Mouse (Mus musculus) hindbrain, embryonic 13.5 days (tissue): Measurements from ENCODE around the gene Nalcn. TPM values are rescaled to one million over a fixed set of nuclear protein-coding genes. Genes with fewer than 3 reads are reported as not detected.
"Not testable (repeated sequence)": the region's sequence is repeated elsewhere in the genome, so short reads cannot be mapped to it uniquely, and the experiment has no call there.

ENCODE experiments used
- ATAC-seq: fragments of 200-750 bp; cut with Nextera tagmentation; 2 replicates; pipeline ENCODE4 v1.8.0; 2017; ENCODE audit warnings: moderate TSS enrichment; ENCODE audit not compliant: low FRiP score
- H3K27ac ChIP-seq: fragments of 300-500 bp; sonication (generic); 2 replicates; pipeline ENCODE4 v1.5.1; 2015; ENCODE audit warnings: inconsistent platforms, mild to moderate bottlenecking, moderate library complexity
- H3K27me3 ChIP-seq: fragments of 300-500 bp; sonication (generic); 2 replicates; pipeline ENCODE4 v1.6.1; 2015; ENCODE audit warnings: mild to moderate bottlenecking, inconsistent platforms
- H3K36me3 ChIP-seq: fragments of 300-500 bp; sonication (generic); 2 replicates; pipeline ENCODE4 v1.6.1; 2015; ENCODE audit warnings: mild to moderate bottlenecking, inconsistent platforms
- H3K4me1 ChIP-seq: fragments of 300-500 bp; sonication (generic); replicated peaks from 2 replicates; pipeline ENCODE4 v1.6.1; 2015; ENCODE audit warnings: inconsistent platforms
- H3K4me2 ChIP-seq: fragments of 300-500 bp; sonication (generic); 2 replicates; pipeline ENCODE4 v1.6.1; 2015; ENCODE audit warnings: inconsistent platforms, mild to moderate bottlenecking, moderate library complexity
- H3K4me3 ChIP-seq: fragments of 300-500 bp; sonication (generic); 2 replicates; pipeline ENCODE4 v1.5.1; 2015; ENCODE audit warnings: mild to moderate bottlenecking, inconsistent platforms
- H3K9ac ChIP-seq: fragments of 300-500 bp; sonication (generic); 2 replicates; pipeline ENCODE4 v1.6.1; 2015; ENCODE audit warnings: mild to moderate bottlenecking, inconsistent platforms
- H3K9me3 ChIP-seq: fragments of 300-500 bp; sonication (generic); 2 replicates; pipeline ENCODE4 v1.6.1; 2016; ENCODE audit warnings: inconsistent platforms
- WGBS: fragments of 180-500 bp; shearing (Covaris S2); methylation state at CpG from one replicate; pipeline ENCODE4 v1.1.7; 2015; 5-methylcytosine and 5-hydroxymethylcytosine counted together
- polyA plus RNA-seq: library from polyadenylated mRNA; unstranded; fragments of >200 nt; fragmentation: Nextera tagmentation; extraction: Ambion mirVana; gene quantifications from 2 replicates; pipeline ENCODE4 v1.2.1, GENCODE M21; 2015

Nalcn gene
- 7.6 and 8.2 TPM in 2 replicates for polyA plus RNA-seq

GRCm38 (mm10) chr14:123626501-123627179 lies at the start of gene Nalcn:
Gene Nalcn (minus strand): TSS chr14:123627144.
- Histone ChIP-seq H3K9ac (peak within 1 kb of the TSS; percentile 86), H3K27ac (peak within 1 kb of the TSS; percentile 91), H3K36me3 (no peaks in the 10 kb centered on the region), H3K27me3 (no peaks in the 10 kb centered on the region), H3K4me2 (peak within 1 kb of the TSS; percentile 85), H3K4me3 (peak within 1 kb of the TSS; percentile 65), H3K9me3 (no peaks in the 10 kb centered on the region), H3K4me1 (peaks cover 17% of the 10 kb centered on the region)
- ATAC-seq = peak; percentile 94
- WGBS = under 1% methylated on average over 47 of the region's 47 CpGs

DNA sequence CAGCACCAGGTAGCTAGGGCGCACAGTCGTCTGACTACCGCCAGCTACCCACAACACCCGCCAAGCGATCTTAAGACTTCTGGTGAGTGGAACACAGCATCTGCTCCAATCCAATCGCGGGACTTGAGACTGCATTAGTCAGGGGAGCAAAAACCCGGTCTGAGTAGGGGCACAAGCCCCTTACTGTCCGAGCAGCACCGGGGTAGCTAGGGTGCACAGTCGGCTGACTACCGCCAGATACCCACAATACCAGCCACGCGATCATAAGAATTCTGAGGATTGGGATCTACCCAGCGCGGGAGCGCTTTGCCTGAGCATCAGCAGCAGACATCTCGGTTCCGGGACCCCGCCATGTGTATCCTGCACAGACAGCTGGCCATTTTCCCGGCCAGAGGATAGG lies 44.1 kb upstream of the Nalcn start:
- WGBS = 86% methylated on average over 21 of the region's 21 CpGs
- H3K27me3 ChIP-seq, ATAC-seq, H3K9me3 ChIP-seq, H3K4me1 ChIP-seq, H3K27ac ChIP-seq, H3K4me3 ChIP-seq, H3K9ac ChIP-seq, H3K36me3 ChIP-seq, H3K4me2 ChIP-seq: not testable (repeated sequence)

DNA sequence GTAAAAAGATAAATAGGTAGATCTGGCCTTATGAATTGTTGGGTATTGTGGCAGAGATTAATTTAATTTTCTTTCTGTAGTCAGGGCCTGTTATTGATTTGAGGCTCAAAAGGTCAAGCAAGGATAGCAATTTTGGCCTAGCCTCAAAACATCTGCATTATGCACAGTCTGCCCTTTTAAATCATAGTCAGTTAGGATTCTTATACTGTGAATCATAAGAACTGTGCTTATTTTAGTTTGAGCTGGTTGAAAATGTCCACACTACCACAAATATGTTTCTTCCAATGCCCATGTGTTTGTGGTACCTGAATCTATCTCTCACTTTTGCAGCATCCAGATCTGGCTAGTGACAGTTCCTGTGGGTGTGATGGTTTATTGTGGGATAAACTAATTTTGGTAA lies 37.5 kb upstream of the Nalcn start:
- Histone ChIP-seq H3K9ac (no peak overlapping the region), H3K27ac (no peak overlapping the region), H3K4me1 (peaks cover 6% of the 10 kb centered on the region), H3K9me3 (no peaks in the 10 kb centered on the region), H3K27me3 (no peaks in the 10 kb centered on the region), H3K4me2 (no peak overlapping the region), H3K4me3 (no peak overlapping the region), H3K36me3 (no peaks in the 10 kb centered on the region)
- no peak for ATAC-seq

DNA sequence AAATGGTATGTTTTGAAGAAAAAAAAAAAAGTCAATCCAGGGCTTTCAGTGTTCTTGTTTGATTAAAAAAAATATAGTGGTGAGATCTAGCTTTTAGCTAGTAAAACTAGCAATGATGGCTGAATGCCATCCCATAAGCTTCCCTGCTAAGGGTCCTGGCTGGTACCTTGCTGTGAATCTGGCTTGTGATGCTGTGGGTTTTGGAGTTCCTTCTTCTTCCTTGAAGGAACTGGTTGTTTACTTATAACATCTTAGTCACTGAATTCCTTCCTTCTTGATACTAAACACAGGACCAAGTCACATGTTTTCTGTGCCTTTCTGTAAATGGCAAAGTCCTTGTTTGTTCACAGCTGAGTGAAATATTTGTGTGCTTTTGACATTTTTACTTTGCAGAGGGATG lies 36.3 kb upstream of the Nalcn start:
- Histone ChIP-seq H3K27ac (no peak overlapping the region), H3K9me3 (no peaks in the 10 kb centered on the region), H3K4me3 (no peak overlapping the region), H3K9ac (no peak overlapping the region), H3K4me1 (peaks cover 6% of the 10 kb centered on the region), H3K27me3 (no peaks in the 10 kb centered on the region), H3K4me2 (no peak overlapping the region), H3K36me3 (no peaks in the 10 kb centered on the region)
- ATAC-seq = no peak

DNA sequence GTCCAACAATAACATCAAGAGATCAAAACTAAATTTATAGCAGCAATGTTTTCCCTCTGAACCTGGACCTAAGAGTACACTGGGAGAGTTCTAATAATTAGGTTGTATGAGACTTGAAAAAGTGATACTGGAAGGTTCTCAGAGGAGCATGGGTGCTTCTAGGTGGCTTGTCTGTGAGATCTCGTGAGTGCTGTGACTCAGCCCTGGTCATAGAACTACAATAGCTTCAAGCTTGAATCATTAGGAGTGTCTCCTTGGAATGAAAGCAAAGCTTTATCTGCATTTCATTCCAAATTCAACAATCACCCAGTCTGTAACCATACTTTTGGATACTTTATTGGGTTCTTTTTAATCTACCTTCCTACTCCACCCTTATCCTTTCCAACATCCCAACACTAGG lies 35.4 kb upstream of the Nalcn start:
- H3K4me1 ChIP-seq = peaks cover 6% of the 10 kb centered on the region
- H3K27me3 ChIP-seq = no peaks in the 10 kb centered on the region
- H3K36me3 ChIP-seq = no peaks in the 10 kb centered on the region
- no peak overlapping the region for H3K4me3 ChIP-seq
- 93% methylated on average over 1 of the region's 1 CpGs for WGBS
- H3K4me2 ChIP-seq = no peak overlapping the region
- no peak overlapping the region for H3K27ac ChIP-seq
- no peak for ATAC-seq
- no peak overlapping the region for H3K9ac ChIP-seq
- no peaks in the 10 kb centered on the region for H3K9me3 ChIP-seq

DNA sequence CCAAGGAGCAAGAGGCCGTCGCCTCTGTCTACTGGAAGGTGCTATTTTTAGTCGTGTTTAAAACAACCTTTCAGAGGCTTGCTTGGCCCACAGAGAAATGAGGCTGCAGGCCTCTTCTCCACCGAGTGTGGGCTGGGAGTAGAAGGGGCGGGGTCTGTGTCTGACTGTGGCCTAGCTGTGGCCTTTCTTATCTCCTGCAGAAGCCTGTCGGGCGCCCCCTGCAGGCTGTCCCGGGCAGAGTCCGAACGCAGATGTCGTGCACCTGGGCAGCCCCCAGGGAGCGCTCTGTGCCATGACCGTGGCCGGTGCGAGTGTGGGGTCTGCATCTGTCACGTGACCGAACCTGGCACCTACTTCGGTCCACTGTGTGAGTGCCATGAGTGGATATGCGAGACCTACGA lies 34.1 kb upstream of the Nalcn start:
- no peak overlapping the region for H3K4me3 ChIP-seq
- no peaks in the 10 kb centered on the region for H3K9me3 ChIP-seq
- no peak overlapping the region for H3K27ac ChIP-seq
- H3K27me3 ChIP-seq = no peaks in the 10 kb centered on the region
- peak; percentile 83 for ATAC-seq
- no peaks in the 10 kb centered on the region for H3K36me3 ChIP-seq
- peaks cover 6% of the 10 kb centered on the region for H3K4me1 ChIP-seq
- peak overlapping the region; percentile 39; the same call in 1 of the 2 replicates for H3K9ac ChIP-seq
- peak overlapping the region; percentile 37; the same call in 1 of the 2 replicates for H3K4me2 ChIP-seq
- 21% methylated on average over 20 of the region's 20 CpGs for WGBS

- Histone ChIP-seq H3K4me1 (peaks cover 6% of the 10 kb centered on the region), H3K27ac (no peak within 1 kb of the TSS), H3K36me3 (no peaks in the 10 kb centered on the region), H3K4me2 (no peak within 1 kb of the TSS), H3K27me3 (no peaks in the 10 kb centered on the region), H3K9ac (no peak within 1 kb of the TSS), H3K9me3 (no peaks in the 10 kb centered on the region), H3K4me3 (no peak within 1 kb of the TSS)
- WGBS = 39% methylated on average over 7 of the region's 7 CpGs
- peak; percentile 61; the same call in 1 of the 2 replicates for ATAC-seq
These were observed 33.0 kb upstream of the Nalcn start, which contains the start of gene Itgbl1 for GRCm38 (mm10) chr14:123659921-123660385. Gene Itgbl1 (plus strand): TSS chr14:123659971.

GRCm38 (mm10) chr14:123627180-123627562 lies 227 bp upstream of the Nalcn start:
- Histone ChIP-seq H3K4me2 (peak overlapping the region; percentile 85), H3K9ac (peak overlapping the region; percentile 86), H3K4me1 (peaks cover 17% of the 10 kb centered on the region), H3K27me3 (no peaks in the 10 kb centered on the region), H3K36me3 (no peaks in the 10 kb centered on the region), H3K9me3 (no peaks in the 10 kb centered on the region), H3K4me3 (peak overlapping the region; percentile 65), H3K27ac (peak overlapping the region; percentile 91)
- ATAC-seq = peak; percentile 10; the same call in 1 of the 2 replicates
- WGBS = 58% methylated on average over 3 of the region's 3 CpGs

DNA sequence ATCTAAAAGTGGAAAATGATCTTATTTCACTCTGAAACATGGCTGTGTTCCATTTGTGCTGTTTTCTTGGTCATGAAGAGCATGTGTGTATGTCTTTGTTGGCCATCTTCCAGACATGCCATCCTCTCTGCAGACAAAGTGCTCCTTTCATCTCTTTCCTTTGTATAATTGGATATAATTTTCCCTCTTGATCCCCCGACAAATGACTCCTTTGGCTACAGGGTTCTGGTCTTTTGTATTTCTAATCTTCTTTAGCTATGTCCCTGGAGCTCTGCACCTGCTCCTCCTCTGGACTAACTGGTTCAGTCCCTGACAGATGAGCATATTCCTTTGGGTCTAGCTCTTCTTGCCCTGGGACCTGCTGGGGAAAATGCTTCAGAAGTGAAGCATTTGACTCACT lies 4.0 kb downstream of the Nalcn start:
- Histone ChIP-seq H3K36me3 (no peaks in the 10 kb centered on the region), H3K9me3 (no peaks in the 10 kb centered on the region), H3K27me3 (no peaks in the 10 kb centered on the region), H3K27ac (no peak overlapping the region), H3K4me3 (no peak overlapping the region), H3K4me1 (peaks cover 17% of the 10 kb centered on the region), H3K4me2 (no peak overlapping the region), H3K9ac (no peak overlapping the region)
- 10% methylated on average over 1 of the region's 1 CpGs for WGBS
- ATAC-seq = no peak

DNA sequence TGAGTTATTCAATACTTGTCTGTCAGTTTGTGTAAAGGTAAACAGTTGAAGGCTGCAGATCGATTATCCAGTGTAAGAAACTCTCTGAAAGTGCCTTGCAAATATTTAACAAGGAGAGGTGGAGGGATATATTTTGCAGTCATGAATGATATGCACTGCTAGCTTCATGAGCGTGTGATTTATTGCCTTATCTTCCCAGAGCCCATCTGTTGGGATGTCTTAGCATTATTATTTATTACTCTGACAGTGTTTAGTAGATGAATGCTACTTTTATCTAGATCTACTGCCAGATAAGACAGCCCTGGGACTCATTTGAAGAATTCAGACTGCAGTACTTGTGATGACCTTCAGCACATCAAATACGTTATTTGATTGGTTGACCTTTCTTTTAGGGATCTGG lies 31.7 kb downstream of the Nalcn start:
- Histone ChIP-seq H3K36me3 (no peaks in the 10 kb centered on the region), H3K27me3 (no peaks in the 10 kb centered on the region), H3K4me2 (no peak overlapping the region), H3K4me1 (no peaks in the 10 kb centered on the region), H3K27ac (no peak overlapping the region), H3K9me3 (no peaks in the 10 kb centered on the region), H3K4me3 (no peak overlapping the region), H3K9ac (no peak overlapping the region)
- ATAC-seq = peak; percentile 61; the same call in 1 of the 2 replicates
- WGBS = 67% methylated on average over 3 of the region's 3 CpGs

- Histone ChIP-seq H3K27ac (no peak overlapping the region), H3K4me3 (no peak overlapping the region), H3K36me3 (no peaks in the 10 kb centered on the region), H3K9ac (no peak overlapping the region), H3K9me3 (no peaks in the 10 kb centered on the region), H3K4me2 (no peak overlapping the region), H3K4me1 (no peaks in the 10 kb centered on the region), H3K27me3 (no peaks in the 10 kb centered on the region)
- ATAC-seq = no peak
These were observed 39.5 kb downstream of the Nalcn start for GRCm38 (mm10) chr14:123587412-123587811.

GRCm38 (mm10) chr14:123582433-123582832 lies 44.5 kb downstream of the Nalcn start:
- no peak for ATAC-seq
- H3K27ac ChIP-seq = no peak overlapping the region
- 71% methylated on average over 2 of the region's 2 CpGs for WGBS
- H3K9ac ChIP-seq = no peak overlapping the region
- no peak overlapping the region for H3K4me3 ChIP-seq
- H3K9me3 ChIP-seq = no peaks in the 10 kb centered on the region
- H3K4me2 ChIP-seq = no peak overlapping the region
- H3K4me1 ChIP-seq = no peaks in the 10 kb centered on the region
- H3K36me3 ChIP-seq = no peaks in the 10 kb centered on the region
- no peaks in the 10 kb centered on the region for H3K27me3 ChIP-seq

GRCm38 (mm10) chr14:123575356-123575755 lies 51.6 kb downstream of the Nalcn start:
- H3K9me3 ChIP-seq = no peaks in the 10 kb centered on the region
- 94% methylated on average over 4 of the region's 4 CpGs for WGBS
- no peaks in the 10 kb centered on the region for H3K27me3 ChIP-seq
- no peak overlapping the region for H3K9ac ChIP-seq
- H3K4me2 ChIP-seq = no peak overlapping the region
- H3K27ac ChIP-seq = no peak overlapping the region
- no peak for ATAC-seq
- H3K4me1 ChIP-seq = no peaks in the 10 kb centered on the region
- no peak overlapping the region for H3K4me3 ChIP-seq
- H3K36me3 ChIP-seq = no peaks in the 10 kb centered on the region
